Mouse (Mus musculus): Measurements from ENCODE around the gene Hpse. TPM values are rescaled to one million over a fixed set of nuclear protein-coding genes. Genes with fewer than 3 reads are reported as not detected.

The Hpse gene
- polyA plus RNA-seq, 1 experiment = 0.66 TPM

- H3K79me2 ChIP-seq (ENCODE audit: control insufficient read depth, insufficient read depth) = no peaks in the 10 kb centered on the region
- TF ChIP-seq POLR2AphosphoS2 (IDR thresholded peaks at IDR 0.05; ENCODE audit: insufficient read length, low read depth) = no peak
- no peaks in the 10 kb centered on the region for H3K36me3 ChIP-seq (ENCODE audit: control insufficient read depth, insufficient read depth)
- H3K4me3 ChIP-seq = no peak overlapping the region
- H3K27me3 ChIP-seq (ENCODE audit: control insufficient read depth, insufficient read depth, insufficient read length) = no peaks in the 10 kb centered on the region
- no peak overlapping the region for H3K4me2 ChIP-seq (ENCODE audit: low read depth)
- no peak overlapping the region for H3ac ChIP-seq (ENCODE audit: control insufficient read depth, insufficient read length)
Observed at GRCm38 (mm10) chr5:100702325-100702724, 17.2 kb downstream of the Hpse start.

- H3K27me3 ChIP-seq (ENCODE audit: control insufficient read depth, insufficient read depth, insufficient read length) = no peaks in the 10 kb centered on the region
- no peak overlapping the region for H3K4me3 ChIP-seq
- no peaks in the 10 kb centered on the region for H3K36me3 ChIP-seq (ENCODE audit: control insufficient read depth, insufficient read depth)
- H3K4me2 ChIP-seq (ENCODE audit: low read depth) = no peak overlapping the region
- H3ac ChIP-seq (ENCODE audit: control insufficient read depth, insufficient read length) = no peak overlapping the region
- H3K79me2 ChIP-seq (ENCODE audit: control insufficient read depth, insufficient read depth) = no peaks in the 10 kb centered on the region
- no peak for TF ChIP-seq MAX (IDR thresholded peaks at IDR 0.05; ENCODE audit: low read depth)
- TF ChIP-seq POLR2A (IDR thresholded peaks at IDR 0.05; ENCODE audit: insufficient read length, low read depth) = no peak
- no peak for TF ChIP-seq TCF3 (IDR thresholded peaks at IDR 0.05; ENCODE audit: insufficient read length, low read depth)
- TF ChIP-seq CEBPB (IDR thresholded peaks at IDR 0.05; ENCODE audit: insufficient read depth, poor library complexity, severe bottlenecking) = no peak
Observed at GRCm38 (mm10) chr5:100700861-100701620, 18.5 kb downstream of the Hpse start.

- H3K27me3 ChIP-seq (ENCODE audit: control insufficient read depth, insufficient read depth, insufficient read length) = no peaks in the 10 kb centered on the region
- H3K36me3 ChIP-seq (ENCODE audit: control insufficient read depth, insufficient read depth) = no peaks in the 10 kb centered on the region
- H3ac ChIP-seq (ENCODE audit: control insufficient read depth, insufficient read length) = no peak overlapping the region
- no peaks in the 10 kb centered on the region for H3K79me2 ChIP-seq (ENCODE audit: control insufficient read depth, insufficient read depth)
- H3K4me3 ChIP-seq = no peak overlapping the region
- no peak overlapping the region for H3K4me2 ChIP-seq (ENCODE audit: low read depth)
- TF ChIP-seq TCF12 (IDR thresholded peaks at IDR 0.05; ENCODE audit: insufficient read depth, poor library complexity, severe bottlenecking) (no peak), REST (IDR thresholded peaks at IDR 0.05; ENCODE audit: insufficient read depth, insufficient read length) (no peak), USF1 (IDR thresholded peaks at IDR 0.05; ENCODE audit: low read depth) (no peak), TCF3 (IDR thresholded peaks at IDR 0.05; ENCODE audit: insufficient read length, low read depth) (no peak), MAX (IDR thresholded peaks at IDR 0.05; ENCODE audit: low read depth) (no peak), SRF (IDR thresholded peaks at IDR 0.05; ENCODE audit: control insufficient read depth, insufficient read length, low read depth) (no peak), E2F4 (IDR thresholded peaks at IDR 0.05; ENCODE audit: insufficient read depth) (no peak), CEBPB (IDR thresholded peaks at IDR 0.05; ENCODE audit: insufficient read depth, poor library complexity, severe bottlenecking) (no peak), POLR2AphosphoS2 (IDR thresholded peaks at IDR 0.05; ENCODE audit: insufficient read length, low read depth) (no peak), POLR2A (IDR thresholded peaks at IDR 0.05; ENCODE audit: insufficient read length, low read depth) (no peak), MYOD1 (IDR thresholded peaks at IDR 0.05; ENCODE audit: control insufficient read depth in 1 of 3, insufficient read length in 2 of 3, low read depth in 2 of 3) (no peak), MYOG (IDR thresholded peaks at IDR 0.05; ENCODE audit: control insufficient read depth in 1 of 3, insufficient read depth in 1 of 3, insufficient read length in 2 of 3, low read depth in 2 of 3) (no peak)
Observed at GRCm38 (mm10) chr5:100697886-100698285, 21.6 kb downstream of the Hpse start.

- no peak for TF ChIP-seq TCF12 (IDR thresholded peaks at IDR 0.05; ENCODE audit: insufficient read depth, poor library complexity, severe bottlenecking)
- no peak for TF ChIP-seq SRF (IDR thresholded peaks at IDR 0.05; ENCODE audit: control insufficient read depth, insufficient read length, low read depth)
- TF ChIP-seq TCF3 (IDR thresholded peaks at IDR 0.05; ENCODE audit: insufficient read length, low read depth) = no peak
- no peak for TF ChIP-seq MAX (IDR thresholded peaks at IDR 0.05; ENCODE audit: low read depth)
- no peak for TF ChIP-seq POLR2AphosphoS2 (IDR thresholded peaks at IDR 0.05; ENCODE audit: insufficient read length, low read depth)
- TF ChIP-seq USF1 (IDR thresholded peaks at IDR 0.05; ENCODE audit: low read depth) = no peak
- TF ChIP-seq E2F4 (IDR thresholded peaks at IDR 0.05; ENCODE audit: insufficient read depth) = no peak
- no peak for TF ChIP-seq MYOG (IDR thresholded peaks at IDR 0.05; ENCODE audit: control insufficient read depth in 1 of 3, insufficient read depth in 1 of 3, insufficient read length in 2 of 3, low read depth in 2 of 3)
- TF ChIP-seq POLR2A (IDR thresholded peaks at IDR 0.05; ENCODE audit: insufficient read length, low read depth) = no peak
- TF ChIP-seq MYOD1 (IDR thresholded peaks at IDR 0.05; ENCODE audit: control insufficient read depth in 1 of 3, insufficient read length in 2 of 3, low read depth in 2 of 3) = no peak
- TF ChIP-seq CEBPB (IDR thresholded peaks at IDR 0.05; ENCODE audit: insufficient read depth, poor library complexity, severe bottlenecking) = no peak
- no peak for TF ChIP-seq REST (IDR thresholded peaks at IDR 0.05; ENCODE audit: insufficient read depth, insufficient read length)
- Histone ChIP-seq H3K36me3 (ENCODE audit: control insufficient read depth, insufficient read depth) (no peaks in the 10 kb centered on the region), H3K4me3 (no peak overlapping the region), H3K4me2 (ENCODE audit: low read depth) (no peak overlapping the region), H3K79me2 (ENCODE audit: control insufficient read depth, insufficient read depth) (no peaks in the 10 kb centered on the region), H3K27me3 (ENCODE audit: control insufficient read depth, insufficient read depth, insufficient read length) (no peaks in the 10 kb centered on the region), H3ac (ENCODE audit: control insufficient read depth, insufficient read length) (no peak overlapping the region)
Observed at GRCm38 (mm10) chr5:100697398-100697797, 22.1 kb downstream of the Hpse start.

- H3K4me3 ChIP-seq = no peak overlapping the region
- H3K27me3 ChIP-seq (ENCODE audit: control insufficient read depth, insufficient read depth, insufficient read length) = no peaks in the 10 kb centered on the region
- H3ac ChIP-seq (ENCODE audit: control insufficient read depth, insufficient read length) = no peak overlapping the region
- no peak overlapping the region for H3K4me2 ChIP-seq (ENCODE audit: low read depth)
- no peaks in the 10 kb centered on the region for H3K36me3 ChIP-seq (ENCODE audit: control insufficient read depth, insufficient read depth)
- TF ChIP-seq SRF (IDR thresholded peaks at IDR 0.05; ENCODE audit: control insufficient read depth, insufficient read length, low read depth) = no peak
- TF ChIP-seq USF1 (IDR thresholded peaks at IDR 0.05; ENCODE audit: low read depth) = no peak
- no peak for TF ChIP-seq MYOD1 (IDR thresholded peaks at IDR 0.05; ENCODE audit: control insufficient read depth in 1 of 3, insufficient read length in 2 of 3, low read depth in 2 of 3)
- TF ChIP-seq TCF3 (IDR thresholded peaks at IDR 0.05; ENCODE audit: insufficient read length, low read depth) = no peak
- no peak for TF ChIP-seq E2F4 (IDR thresholded peaks at IDR 0.05; ENCODE audit: insufficient read depth)
- no peak for TF ChIP-seq POLR2A (IDR thresholded peaks at IDR 0.05; ENCODE audit: insufficient read length, low read depth)
- no peak for TF ChIP-seq POLR2AphosphoS2 (IDR thresholded peaks at IDR 0.05; ENCODE audit: insufficient read length, low read depth)
- TF ChIP-seq MAX (IDR thresholded peaks at IDR 0.05; ENCODE audit: low read depth) = no peak
- no peak for TF ChIP-seq CEBPB (IDR thresholded peaks at IDR 0.05; ENCODE audit: insufficient read depth, poor library complexity, severe bottlenecking)
- no peak for TF ChIP-seq REST (IDR thresholded peaks at IDR 0.05; ENCODE audit: insufficient read depth, insufficient read length)
- TF ChIP-seq TCF12 (IDR thresholded peaks at IDR 0.05; ENCODE audit: insufficient read depth, poor library complexity, severe bottlenecking) = no peak
- no peak for TF ChIP-seq MYOG (IDR thresholded peaks at IDR 0.05; ENCODE audit: control insufficient read depth in 1 of 3, insufficient read depth in 1 of 3, insufficient read length in 2 of 3, low read depth in 2 of 3)
- H3K79me2 ChIP-seq (ENCODE audit: control insufficient read depth, insufficient read depth) = no peaks in the 10 kb centered on the region
Observed at GRCm38 (mm10) chr5:100685631-100686030, 33.9 kb downstream of the Hpse start.
